Mouse (Mus musculus) CH12.LX (cell line): ENCODE measurements around the gene Dlec1. TPM values are rescaled to one million over a fixed set of nuclear protein-coding genes. Genes with fewer than 3 reads are reported as not detected.

Experiments
- DNase-seq: peaks from one replicate; pipeline ENCODE4 v3.0.0-alpha.2; 2013; ENCODE audit errors: extremely low read depth
- H3K27ac ChIP-seq: 2 replicates; pipeline ENCODE4 v1.5.1; 2012; ENCODE audit warnings: low read depth, mild to moderate bottlenecking, control low read depth, moderate library complexity; ENCODE audit not compliant: insufficient read depth
- H3K27me3 ChIP-seq: replicated peaks from 2 replicates; pipeline ENCODE3; 2012; ENCODE audit warnings: inconsistent platforms
- H3K36me3 ChIP-seq, 2 experiments: replicated peaks in 1 of 2; 2 replicates each; pipeline versions ENCODE3 to v1.6.1; 2012; ENCODE audit warnings: inconsistent platforms in 1 of 2, low read length in 1 of 2, mild to moderate bottlenecking in 1 of 2, mixed read lengths in 1 of 2, moderate library complexity in 1 of 2; ENCODE audit not compliant: control insufficient read depth in 1 of 2, insufficient read depth in 1 of 2
- H3K4me1 ChIP-seq, 2 experiments: 2 replicates each; pipeline ENCODE4 v1.6.1; 2012; ENCODE audit warnings: inconsistent platforms in 1 of 2, moderate library complexity in 1 of 2; ENCODE audit not compliant: insufficient read depth in 2 of 2, control insufficient read depth in 1 of 2
- H3K4me2 ChIP-seq: 2 replicates; pipeline ENCODE4 v1.6.1; 2012; ENCODE audit warnings: low read depth, mild to moderate bottlenecking, control low read depth; ENCODE audit not compliant: poor library complexity, insufficient read depth, severe bottlenecking
- H3K4me3 ChIP-seq, 3 experiments: fragments of 150-350 bp in 1 of 3; sonication (generic) in 1 of 3; replicated peaks in 1 of 3; 2 replicates each; pipeline versions ENCODE3 to v1.5.1; 2011 to 2012; ENCODE audit warnings: low read depth in 2 of 3, low read length in 2 of 3, mild to moderate bottlenecking in 2 of 3, moderate library complexity in 2 of 3, control low read depth in 1 of 3, improper control_type of control experiment in 1 of 3, inconsistent platforms in 1 of 3, mixed read lengths in 1 of 3; ENCODE audit not compliant: poor library complexity in 1 of 3
- H3K79me2 ChIP-seq: replicated peaks from 2 replicates; pipeline ENCODE4 v1.6.1; 2012; ENCODE audit warnings: mild to moderate bottlenecking, moderate library complexity; ENCODE audit not compliant: control insufficient read depth, poor library complexity, insufficient read depth, severe bottlenecking; ENCODE audit errors: extremely low read depth
- H3K9ac ChIP-seq: 2 replicates; pipeline ENCODE4 v1.6.1; 2012; ENCODE audit warnings: low read depth, mild to moderate bottlenecking, control low read depth, moderate library complexity; ENCODE audit not compliant: insufficient read depth
- H3K9me3 ChIP-seq: replicated peaks from 2 replicates; pipeline ENCODE3; 2012; ENCODE audit warnings: low read length, inconsistent platforms, mixed read lengths
- CHD1 ChIP-seq: IDR thresholded peaks from 2 replicates; pipeline ENCODE4 v1.6.1; 2012; ENCODE audit warnings: low read depth, low read length, improper control_type of control experiment, inconsistent platforms
- CTCF ChIP-seq, 2 experiments: IDR thresholded peaks in 1 of 2; conservative IDR thresholded peaks in 1 of 2; 2 replicates each; pipeline ENCODE4 v1.5.1; 2011 to 2012; ENCODE audit warnings: low read depth in 2 of 2, low read length in 2 of 2, improper control_type of control experiment in 1 of 2, inconsistent platforms in 1 of 2, mild to moderate bottlenecking in 1 of 2, moderate library complexity in 1 of 2
- EP300 ChIP-seq: IDR thresholded peaks from 2 replicates; pipeline ENCODE4 v1.6.1; 2011; ENCODE audit warnings: low read length, improper control_type of control experiment
- IRF4 ChIP-seq: IDR thresholded peaks from 2 replicates; pipeline ENCODE4 v1.6.1; 2014; ENCODE audit warnings: low read depth, mild to moderate bottlenecking, inconsistent platforms, low read length, improper control_type of control experiment
- JUN ChIP-seq: IDR thresholded peaks from 2 replicates; pipeline ENCODE4 v1.6.1; 2011; ENCODE audit warnings: low read depth, mild to moderate bottlenecking, low read length, improper control_type of control experiment, moderate library complexity; ENCODE audit not compliant: insufficient read depth
- KAT2A ChIP-seq: IDR thresholded peaks from 2 replicates; pipeline ENCODE4 v1.6.1; 2012; ENCODE audit warnings: low read length, improper control_type of control experiment, inconsistent platforms; ENCODE audit not compliant: insufficient replicate concordance
- MAFK ChIP-seq: IDR thresholded peaks from 2 replicates; pipeline ENCODE4 v1.6.1; 2011; ENCODE audit warnings: low read length, improper control_type of control experiment; ENCODE audit not compliant: insufficient replicate concordance
- MAX ChIP-seq: IDR thresholded peaks from 2 replicates; pipeline ENCODE4 v1.6.1; 2011; ENCODE audit warnings: low read length, improper control_type of control experiment
- MEF2A ChIP-seq: IDR thresholded peaks from 2 replicates; pipeline ENCODE4 v1.6.1; 2014; ENCODE audit warnings: low read depth, mild to moderate bottlenecking, inconsistent platforms, low read length, improper control_type of control experiment, borderline replicate concordance
- MXI1 ChIP-seq: IDR thresholded peaks from 2 replicates; pipeline ENCODE4 v1.6.1; 2011; ENCODE audit warnings: mild to moderate bottlenecking, low read depth, low read length, improper control_type of control experiment
- MYC ChIP-seq: IDR thresholded peaks from 2 replicates; pipeline ENCODE4 v1.6.1; 2011; ENCODE audit warnings: low read depth, mild to moderate bottlenecking, improper control_type of control experiment, low read length
- POLR2AphosphoS2 ChIP-seq: IDR thresholded peaks from 2 replicates; pipeline ENCODE4 v1.6.1; 2011; ENCODE audit warnings: low read depth, low read length, improper control_type of control experiment
- RCOR1 ChIP-seq: conservative IDR thresholded peaks from 2 replicates; pipeline ENCODE4 v1.6.1; 2012; ENCODE audit warnings: low read depth, mild to moderate bottlenecking, inconsistent platforms, low read length, improper control_type of control experiment
- SIN3A ChIP-seq: IDR thresholded peaks from 2 replicates; pipeline ENCODE4 v1.6.1; 2012; ENCODE audit warnings: low read length, improper control_type of control experiment, inconsistent platforms
- SMC3 ChIP-seq: IDR thresholded peaks from 2 replicates; pipeline ENCODE4 v1.6.1; 2011; ENCODE audit warnings: low read depth, low read length, improper control_type of control experiment
- TCF12 ChIP-seq: IDR thresholded peaks from 2 replicates; pipeline ENCODE4 v1.6.1; 2014; ENCODE audit warnings: low read depth, mild to moderate bottlenecking, inconsistent platforms, low read length, improper control_type of control experiment
- ZC3H11A ChIP-seq: IDR thresholded peaks from 2 replicates; pipeline ENCODE4 v1.6.1; 2012; ENCODE audit warnings: low read depth, mild to moderate bottlenecking, inconsistent platforms, low read length, improper control_type of control experiment
- ZKSCAN1 ChIP-seq: IDR thresholded peaks from 2 replicates; pipeline ENCODE4 v1.6.1; 2012; ENCODE audit warnings: low read depth, inconsistent platforms, low read length, improper control_type of control experiment, borderline replicate concordance
- dilution Hi-C: fragments of 300-500 bp; cut with MboI; formaldehyde crosslinking; loops from 2 replicates; pipeline ENCODE4 v1.14.3; 2020; ENCODE audit warnings: low sequenced_read_pairs; ENCODE audit not compliant: extremely low pct_unique_long_range_greater_than_20kb, extremely low pct_ligation_motif_present
- in situ Hi-C: fragments of 300-500 bp; cut with MboI; formaldehyde crosslinking; loops from 3 replicates; pipeline ENCODE4 v1.14.3; 2019; ENCODE audit warnings: low sequenced_read_pairs, low pct_ligation_motif_present, low pct_unique_long_range_greater_than_20kb, mixed read lengths
- polyA plus RNA-seq: library from polyadenylated mRNA; unstranded; fragments of >175 nt; gene quantifications from 2 replicates; pipeline ENCODE4 v1.2.1, GENCODE M21; 2012; ENCODE audit warnings: low read depth; ENCODE audit not compliant: insufficient read length
- total RNA-seq, 2 experiments: library from RNA; depleted of rRNA; stranded (reverse); fragments of 300-350 nt in 1 of 2; fragments of >200 nt in 1 of 2; gene quantifications; 2 replicates each; pipeline ENCODE4 v1.2.3; 2012 to 2014

The Dlec1 gene
- total and polyA plus RNA-seq, 3 experiments: 1.4 to 6.3 (median 5.9) TPM

GRCm38 (mm10) chr9:119082656-119083430 is 19.4 kb upstream of the Dlec1 start:
- H3K4me3 ChIP-seq: no peak overlapping the region
- in situ Hi-C loops: no loop called here
- no peak overlapping the region for H3K27ac ChIP-seq
- dilution Hi-C loops: no loop called here
- TF ChIP-seq EP300: no peak
- TF ChIP-seq MYC: no peak
- TF ChIP-seq RCOR1: no peak
- H3K4me2 ChIP-seq: no peak overlapping the region
- no peak overlapping the region for H3K9ac ChIP-seq
- H3K27me3 ChIP-seq: peaks cover 82% of the 10 kb centered on the region
- 0 out of 4 replicates have a peak, but pooled peaks cover 0 to 5% of the 10 kb centered on the region in 2 experiments for H3K4me1 ChIP-seq
- no peak for DNase-seq
- H3K9me3 ChIP-seq: no peaks in the 10 kb centered on the region
- no peaks in the 10 kb centered on the region for H3K36me3 ChIP-seq
- H3K79me2 ChIP-seq: no peaks in the 10 kb centered on the region

GRCm38 (mm10) chr9:119083966-119084365 is 18.3 kb upstream of the Dlec1 start:
- Histone ChIP-seq H3K4me1 (peaks cover 3 to 8% of the 10 kb centered on the region in 2 experiments; a peak in 3 of 4 replicates), H3K4me2 (no peak overlapping the region), H3K79me2 (no peaks in the 10 kb centered on the region), H3K4me3 (no peak overlapping the region), H3K27ac (no peak overlapping the region), H3K9ac (no peak overlapping the region), H3K9me3 (no peaks in the 10 kb centered on the region), H3K36me3 (no peaks in the 10 kb centered on the region), H3K27me3 (peaks cover 84% of the 10 kb centered on the region)
- TF ChIP-seq MAFK: no peak
- TF ChIP-seq CHD1: no peak
- TF ChIP-seq MEF2A: no peak
- no peak for TF ChIP-seq POLR2AphosphoS2
- TF ChIP-seq EP300: no peak
- TF ChIP-seq SIN3A: no peak
- no peak for TF ChIP-seq ZKSCAN1
- TF ChIP-seq IRF4: no peak
- TF ChIP-seq CTCF (conservative IDR thresholded peaks at IDR 0.05 in 1 of 2, IDR thresholded peaks at IDR 0.05 in 1 of 2; ENCODE audit: low read depth in 2 of 2, low read length in 2 of 2): no peak
- no peak for TF ChIP-seq ZC3H11A
- TF ChIP-seq TCF12: no peak
- TF ChIP-seq MAX: no peak
- TF ChIP-seq MXI1: no peak
- TF ChIP-seq KAT2A: no peak
- TF ChIP-seq SMC3: no peak
- no peak for TF ChIP-seq JUN
- in situ Hi-C loops (no loop called here), dilution Hi-C loops (no loop called here)
- no peak for DNase-seq
